Mouse (Mus musculus) lung, postnatal 0 days (tissue): Measurements from ENCODE around the gene Helz.
A peak's percentile ranks its signal among the peaks of the same experiment; 100 is the strongest.

Source experiments
- CTCF ChIP-seq: IDR thresholded peaks from 2 replicates; pipeline ENCODE4 v1.5.1; 2016; ENCODE audit warnings: antibody characterized with exemption, mild to moderate bottlenecking
- EP300 ChIP-seq: IDR thresholded peaks from 2 replicates; pipeline ENCODE4 v1.6.1; 2016; ENCODE audit warnings: antibody characterized with exemption, mild to moderate bottlenecking, control low read depth

GRCm38 (mm10) chr11:107705476-107706074 lies 157.8 kb downstream of the Helz start:
- TF ChIP-seq EP300 (peak; percentile 68), CTCF (no peak)
